Mouse (Mus musculus): ENCODE data around the gene Dynll2.
A peak's percentile ranks its signal among the peaks of the same experiment; 100 is the strongest.

Gene Dynll2

GRCm38 (mm10) chr11:87986831-87987793, at the start of gene Dynll2:
Gene Dynll2, minus strand, starts transcription at chr11:87987533.
- DNase-seq, result peak; percentile 100

GRCm38 (mm10) chr11:88036761-88037251, 49.5 kb upstream of the Dynll2 start:
- peak; percentile 61 for DNase-seq

- peak; percentile 36 for DNase-seq
Measured at GRCm38 (mm10) chr11:88035970-88036369, 48.6 kb upstream of the Dynll2 start.

GRCm38 (mm10) chr11:88031753-88032152, 44.4 kb upstream of the Dynll2 start:
- peak; percentile 76 for DNase-seq

- DNase-seq, result peak; percentile 86
Measured at GRCm38 (mm10) chr11:88030836-88031235, 43.5 kb upstream of the Dynll2 start.

- DNase-seq, result peak; percentile 53
Measured at GRCm38 (mm10) chr11:88030219-88030618, 42.9 kb upstream of the Dynll2 start.

- no peak for DNase-seq
Measured at GRCm38 (mm10) chr11:88028193-88028684, 40.9 kb upstream of the Dynll2 start.

GRCm38 (mm10) chr11:88027391-88028035, 40.2 kb upstream of the Dynll2 start:
- no peak for DNase-seq

- DNase-seq, result no peak
Measured at GRCm38 (mm10) chr11:88023933-88024332, 36.6 kb upstream of the Dynll2 start.

- DNase-seq, result no peak
Measured at GRCm38 (mm10) chr11:88015795-88016194, 28.5 kb upstream of the Dynll2 start.

GRCm38 (mm10) chr11:88015161-88015560, 27.8 kb upstream of the Dynll2 start:
- no peak for DNase-seq

GRCm38 (mm10) chr11:88013632-88014031, 26.3 kb upstream of the Dynll2 start:
- DNase-seq, result no peak

GRCm38 (mm10) chr11:88012621-88013244, 25.4 kb upstream of the Dynll2 start:
- DNase-seq, result no peak

- DNase-seq, result no peak
Measured at GRCm38 (mm10) chr11:88011914-88012419, 24.6 kb upstream of the Dynll2 start.

- no peak for DNase-seq
Measured at GRCm38 (mm10) chr11:88011208-88011913, 24.0 kb upstream of the Dynll2 start.

- DNase-seq, result peak; percentile 91
Measured at GRCm38 (mm10) chr11:88009542-88010190, 22.3 kb upstream of the Dynll2 start.

- no peak for DNase-seq
Measured at GRCm38 (mm10) chr11:88008641-88009040, 21.3 kb upstream of the Dynll2 start.

GRCm38 (mm10) chr11:88004123-88004522, 16.8 kb upstream of the Dynll2 start:
- no peak for DNase-seq

GRCm38 (mm10) chr11:88002738-88003137, 15.4 kb upstream of the Dynll2 start:
- no peak for DNase-seq

GRCm38 (mm10) chr11:87999751-88000150, 12.4 kb upstream of the Dynll2 start:
- no peak for DNase-seq

- DNase-seq, result no peak
Measured at GRCm38 (mm10) chr11:87991806-87992205, 4.5 kb upstream of the Dynll2 start.

- no peak for DNase-seq
Measured at GRCm38 (mm10) chr11:87987861-87988260, 528 bp upstream of the Dynll2 start.
